Mouse (Mus musculus) stomach, embryonic 15.5 days (tissue): ENCODE measurements around the gene Mrps14. TPM values are rescaled to one million over a fixed set of nuclear protein-coding genes. Genes with fewer than 3 reads are reported as not detected.

Experiments
- ATAC-seq: fragments of 200-750 bp; cut with Nextera tagmentation; 2 replicates; pipeline ENCODE4 v1.8.0; 2017; ENCODE audit warnings: low read depth, moderate number of reproducible peaks, moderate TSS enrichment; ENCODE audit not compliant: insufficient read depth, low FRiP score
- H3K27ac ChIP-seq: fragments of 300-500 bp; sonication (generic); 2 replicates; pipeline ENCODE4 v1.5.1; 2015; ENCODE audit warnings: mild to moderate bottlenecking, inconsistent platforms
- H3K27me3 ChIP-seq: fragments of 300-500 bp; sonication (generic); replicated peaks from 2 replicates; pipeline ENCODE4 v1.6.1; 2015; ENCODE audit warnings: inconsistent platforms
- H3K36me3 ChIP-seq: fragments of 300-500 bp; sonication (generic); 2 replicates; pipeline ENCODE4 v1.6.1; 2015; ENCODE audit warnings: inconsistent platforms
- H3K4me1 ChIP-seq: fragments of 300-500 bp; sonication (generic); 2 replicates; pipeline ENCODE4 v1.6.1; 2015; ENCODE audit warnings: inconsistent platforms
- H3K4me2 ChIP-seq: fragments of 300-500 bp; sonication (generic); 2 replicates; pipeline ENCODE4 v1.6.1; 2015; ENCODE audit warnings: mild to moderate bottlenecking, inconsistent platforms
- H3K4me3 ChIP-seq: fragments of 300-500 bp; sonication (generic); replicated peaks from 2 replicates; pipeline ENCODE4 v1.5.1; 2015; ENCODE audit warnings: inconsistent platforms
- H3K9ac ChIP-seq: fragments of 300-500 bp; sonication (generic); 2 replicates; pipeline ENCODE4 v1.6.1; 2015; ENCODE audit warnings: inconsistent platforms
- H3K9me3 ChIP-seq: fragments of 300-500 bp; sonication (generic); 2 replicates; pipeline ENCODE4 v1.6.1; 2016; ENCODE audit warnings: inconsistent platforms
- WGBS: fragments of 180-500 bp; shearing (Covaris S2); methylation state at CpG from one replicate; pipeline ENCODE4 v1.1.7; 2015; 5-methylcytosine and 5-hydroxymethylcytosine counted together
- polyA plus RNA-seq: library from polyadenylated mRNA; unstranded; fragments of >200 nt; fragmentation: Nextera tagmentation; extraction: Ambion mirVana; gene quantifications from 2 replicates; pipeline ENCODE4 v1.2.1, GENCODE M21; 2015

Mrps14 gene
- 296 and 299 TPM in 2 replicates for polyA plus RNA-seq

GRCm38 (mm10) chr1:160194529-160195336, at the start of gene Mrps14:
Gene Mrps14, plus strand, starts transcription at chr1:160195215.
- 6% methylated on average over 31 of the region's 31 CpGs for WGBS
- H3K9ac ChIP-seq = peak within 1 kb of the TSS; percentile 92
- H3K36me3 ChIP-seq = peaks cover 7% of the 10 kb centered on the region; the same call in 1 of the 2 replicates
- no peaks in the 10 kb centered on the region for H3K9me3 ChIP-seq
- no peaks in the 10 kb centered on the region for H3K27me3 ChIP-seq
- H3K4me2 ChIP-seq = peak within 1 kb of the TSS; percentile 82
- H3K27ac ChIP-seq = peak within 1 kb of the TSS; percentile 78
- ATAC-seq = peak; percentile 100
- peaks cover 6% of the 10 kb centered on the region; the same call in 1 of the 2 replicates for H3K4me1 ChIP-seq
- peak within 1 kb of the TSS; percentile 97 for H3K4me3 ChIP-seq

GRCm38 (mm10) chr1:160145606-160146005, 49.4 kb upstream of the Mrps14 start:
- H3K27ac ChIP-seq = no peak overlapping the region
- no peaks in the 10 kb centered on the region for H3K9me3 ChIP-seq
- no peaks in the 10 kb centered on the region for H3K4me1 ChIP-seq
- ATAC-seq = no peak
- H3K36me3 ChIP-seq = no peaks in the 10 kb centered on the region
- no peaks in the 10 kb centered on the region for H3K27me3 ChIP-seq
- WGBS = 67% methylated on average over 3 of the region's 3 CpGs
- H3K4me3 ChIP-seq = no peak overlapping the region
- no peak overlapping the region for H3K4me2 ChIP-seq
- H3K9ac ChIP-seq = no peak overlapping the region

- no peak for ATAC-seq
- Histone ChIP-seq H3K36me3 (no peaks in the 10 kb centered on the region), H3K27ac (no peak overlapping the region), H3K9me3 (no peaks in the 10 kb centered on the region), H3K4me1 (no peaks in the 10 kb centered on the region), H3K27me3 (no peaks in the 10 kb centered on the region), H3K9ac (no peak overlapping the region), H3K4me3 (no peak overlapping the region), H3K4me2 (no peak overlapping the region)
- 82% methylated on average over 7 of the region's 7 CpGs for WGBS
Measured at GRCm38 (mm10) chr1:160147274-160147673, 47.7 kb upstream of the Mrps14 start.

GRCm38 (mm10) chr1:160149291-160149906, 45.6 kb upstream of the Mrps14 start:
- 62% methylated on average over 11 of the region's 11 CpGs for WGBS

GRCm38 (mm10) chr1:160150726-160151125, 44.3 kb upstream of the Mrps14 start:
- no peaks in the 10 kb centered on the region for H3K27me3 ChIP-seq
- H3K4me1 ChIP-seq = no peaks in the 10 kb centered on the region
- no peak for ATAC-seq
- no peak overlapping the region for H3K4me2 ChIP-seq
- H3K4me3 ChIP-seq = no peak overlapping the region
- H3K36me3 ChIP-seq = no peaks in the 10 kb centered on the region
- 67% methylated on average over 3 of the region's 3 CpGs for WGBS
- no peaks in the 10 kb centered on the region for H3K9me3 ChIP-seq
- no peak overlapping the region for H3K9ac ChIP-seq
- no peak overlapping the region for H3K27ac ChIP-seq

More at GRCm38 (mm10) chr1:160149291-160149906, 45.6 kb upstream of the Mrps14 start:
- Histone ChIP-seq H3K36me3 (no peaks in the 10 kb centered on the region), H3K27me3 (no peaks in the 10 kb centered on the region), H3K4me1 (no peaks in the 10 kb centered on the region), H3K4me2 (no peak overlapping the region), H3K4me3 (no peak overlapping the region), H3K9ac (no peak overlapping the region), H3K27ac (no peak overlapping the region), H3K9me3 (no peaks in the 10 kb centered on the region)
- no peak for ATAC-seq

GRCm38 (mm10) chr1:160153480-160153879, 41.5 kb upstream of the Mrps14 start, which contains the start of gene Tnn:
Gene Tnn, minus strand, starts transcription at chr1:160153580.
- no peaks in the 10 kb centered on the region for H3K36me3 ChIP-seq
- no peak within 1 kb of the TSS for H3K9ac ChIP-seq
- no peaks in the 10 kb centered on the region for H3K27me3 ChIP-seq
- WGBS = 47% methylated on average over 8 of the region's 8 CpGs
- ATAC-seq = no peak
- peak within 1 kb of the TSS; percentile 71; the same call in 1 of the 2 replicates for H3K27ac ChIP-seq
- H3K4me2 ChIP-seq = peak within 1 kb of the TSS; percentile 23; the same call in 1 of the 2 replicates
- H3K4me1 ChIP-seq = no peaks in the 10 kb centered on the region
- H3K9me3 ChIP-seq = no peaks in the 10 kb centered on the region
- peak within 1 kb of the TSS; percentile 19 for H3K4me3 ChIP-seq

- Histone ChIP-seq H3K36me3 (no peaks in the 10 kb centered on the region), H3K27me3 (no peaks in the 10 kb centered on the region), H3K27ac (no peak overlapping the region), H3K4me2 (no peak overlapping the region), H3K4me3 (no peak overlapping the region), H3K9me3 (no peaks in the 10 kb centered on the region), H3K4me1 (no peaks in the 10 kb centered on the region), H3K9ac (no peak overlapping the region)
- 96% methylated on average over 2 of the region's 2 CpGs for WGBS
- ATAC-seq = no peak
Measured at GRCm38 (mm10) chr1:160158190-160158589, 36.8 kb upstream of the Mrps14 start.

GRCm38 (mm10) chr1:160166600-160166999, 28.4 kb upstream of the Mrps14 start:
- Histone ChIP-seq H3K4me1 (no peaks in the 10 kb centered on the region), H3K27me3 (no peaks in the 10 kb centered on the region), H3K27ac (no peak overlapping the region), H3K9me3 (no peaks in the 10 kb centered on the region), H3K4me2 (no peak overlapping the region), H3K36me3 (no peaks in the 10 kb centered on the region), H3K9ac (no peak overlapping the region), H3K4me3 (no peak overlapping the region)
- WGBS = 51% methylated on average over 5 of the region's 5 CpGs
- ATAC-seq = no peak

- no peaks in the 10 kb centered on the region for H3K9me3 ChIP-seq
- no peak overlapping the region for H3K4me2 ChIP-seq
- H3K36me3 ChIP-seq = no peaks in the 10 kb centered on the region
- no peak overlapping the region for H3K4me3 ChIP-seq
- H3K4me1 ChIP-seq = no peaks in the 10 kb centered on the region
- H3K9ac ChIP-seq = no peak overlapping the region
- WGBS = 76% methylated on average over 8 of the region's 8 CpGs
- H3K27ac ChIP-seq = no peak overlapping the region
- ATAC-seq = no peak
- no peaks in the 10 kb centered on the region for H3K27me3 ChIP-seq
Measured at GRCm38 (mm10) chr1:160176903-160177302, 18.1 kb upstream of the Mrps14 start.

GRCm38 (mm10) chr1:160181216-160181615, 13.8 kb upstream of the Mrps14 start:
- Histone ChIP-seq H3K27me3 (no peaks in the 10 kb centered on the region), H3K9ac (no peak overlapping the region), H3K9me3 (no peaks in the 10 kb centered on the region), H3K27ac (no peak overlapping the region), H3K4me3 (no peak overlapping the region), H3K4me1 (no peaks in the 10 kb centered on the region), H3K4me2 (no peak overlapping the region), H3K36me3 (no peaks in the 10 kb centered on the region)
- WGBS = 59% methylated on average over 4 of the region's 4 CpGs
- no peak for ATAC-seq

- Histone ChIP-seq H3K4me3 (no peak overlapping the region), H3K4me1 (no peaks in the 10 kb centered on the region), H3K36me3 (no peaks in the 10 kb centered on the region), H3K27me3 (no peaks in the 10 kb centered on the region), H3K9ac (no peak overlapping the region), H3K9me3 (no peaks in the 10 kb centered on the region), H3K4me2 (no peak overlapping the region), H3K27ac (no peak overlapping the region)
- ATAC-seq = 0 out of 2 replicates have a peak, but pooled peaks have one; percentile 27
- 17% methylated on average over 5 of the region's 5 CpGs for whole genome bisulfite sequencing
Measured at GRCm38 (mm10) chr1:160184506-160184905, 10.5 kb upstream of the Mrps14 start.

- WGBS = under 1% methylated on average over 13 of the region's 13 CpGs
- peak; percentile 41; the same call in 1 of the 2 replicates for ATAC-seq
Measured at GRCm38 (mm10) chr1:160195337-160195663, 285 bp downstream of the Mrps14 start.

More at GRCm38 (mm10) chr1:160195337-160195663, 285 bp downstream of the Mrps14 start:
- H3K27ac ChIP-seq = peak overlapping the region; percentile 78
- H3K9me3 ChIP-seq = no peaks in the 10 kb centered on the region
- no peaks in the 10 kb centered on the region for H3K27me3 ChIP-seq
- peaks cover 7% of the 10 kb centered on the region; the same call in 1 of the 2 replicates for H3K36me3 ChIP-seq
- peak overlapping the region; percentile 97 for H3K4me3 ChIP-seq
- H3K4me1 ChIP-seq = peaks cover 6% of the 10 kb centered on the region; the same call in 1 of the 2 replicates
- peak overlapping the region; percentile 92 for H3K9ac ChIP-seq
- peak overlapping the region; percentile 82 for H3K4me2 ChIP-seq
